Mouse (Mus musculus) heart, postnatal 0 days (tissue): ENCODE measurements at regions not wholly inside any gene's neighbourhood (a gene's known extent, or its start where the extent isn't known, plus 50 kb on each side); places are given as distances from the start of the nearest gene placed in this dataset.

Experiments used
- ATAC-seq: fragments of 200-750 bp; cut with Nextera tagmentation; 2 replicates; pipeline ENCODE4 v1.8.0; 2017; ENCODE audit warnings: low read depth, moderate number of reproducible peaks, moderate library complexity; ENCODE audit not compliant: insufficient read depth
- DNase-seq: peaks from one replicate; pipeline ENCODE4 v3.0.0-alpha.2; 2016; ENCODE audit warnings: low spot score
- H3K27ac ChIP-seq: fragments of 300-500 bp; sonication (generic); 2 replicates; pipeline ENCODE4 v1.5.1; 2014; ENCODE audit warnings: low read depth, mild to moderate bottlenecking
- H3K27me3 ChIP-seq: fragments of 300-500 bp; sonication (generic); 2 replicates; pipeline ENCODE4 v1.6.1; 2014; ENCODE audit warnings: low read length, mixed read lengths; ENCODE audit not compliant: control insufficient read depth, insufficient read depth
- H3K36me3 ChIP-seq: fragments of 300-500 bp; sonication (generic); replicated peaks from 2 replicates; pipeline ENCODE4 v1.6.1; 2014; ENCODE audit warnings: low read length, mixed read lengths; ENCODE audit not compliant: control insufficient read depth, insufficient read depth
- H3K4me1 ChIP-seq: fragments of 300-500 bp; sonication (generic); 2 replicates; pipeline ENCODE4 v1.6.1; 2014; ENCODE audit warnings: antibody characterized with exemption; ENCODE audit not compliant: control insufficient read depth, insufficient read depth
- H3K4me2 ChIP-seq: fragments of 300-500 bp; sonication (generic); 2 replicates; pipeline ENCODE4 v1.6.1; 2014; ENCODE audit warnings: low read depth, mild to moderate bottlenecking, low read length, moderate library complexity
- H3K4me3 ChIP-seq: fragments of 300-500 bp; sonication (generic); 2 replicates; pipeline ENCODE4 v1.5.1; 2014; ENCODE audit warnings: low read depth, low read length
- H3K9ac ChIP-seq: fragments of 300-500 bp; sonication (generic); replicated peaks from 2 replicates; pipeline ENCODE4 v1.6.1; 2014; ENCODE audit warnings: low read depth, low read length, mixed read lengths
- H3K9me3 ChIP-seq: fragments of 300-500 bp; sonication (generic); replicated peaks from 2 replicates; pipeline ENCODE4 v1.6.1; 2016; ENCODE audit warnings: low read length; ENCODE audit not compliant: control insufficient read depth
- CTCF ChIP-seq: IDR thresholded peaks from 2 replicates; pipeline ENCODE4 v1.5.1; 2016; ENCODE audit warnings: antibody characterized with exemption, control low read depth, low read depth
- EP300 ChIP-seq: IDR thresholded peaks from 2 replicates; pipeline ENCODE4 v1.6.1; 2016; ENCODE audit warnings: antibody characterized with exemption, low read depth
- WGBS: fragments of 180-500 bp; shearing (Covaris S2); extraction: QIAGEN DNeasy Blood & Tissue Kit; methylation state at CpG from one replicate; pipeline ENCODE4 v1.1.7; 2014; 5-methylcytosine and 5-hydroxymethylcytosine counted together

- 62% methylated on average over 22 of the region's 22 CpGs for WGBS
- TF ChIP-seq CTCF (no peak), EP300 (no peak)
- H3K27me3 ChIP-seq = no peaks in the 10 kb centered on the region
- no peak for DNase-seq
- ATAC-seq = no peak
- no peak overlapping the region for H3K27ac ChIP-seq
- no peaks in the 10 kb centered on the region for H3K4me1 ChIP-seq
- no peaks in the 10 kb centered on the region for H3K36me3 ChIP-seq
- H3K9ac ChIP-seq = no peak overlapping the region
- no peak overlapping the region for H3K4me2 ChIP-seq
- H3K9me3 ChIP-seq = no peaks in the 10 kb centered on the region
- H3K4me3 ChIP-seq = no peak overlapping the region
These were observed 492.3 kb downstream of the Fam19a5 start for GRCm38 (mm10) chr15:88036146-88037000.

- Histone ChIP-seq H3K36me3 (no peaks in the 10 kb centered on the region), H3K27ac (no peak overlapping the region), H3K4me2 (no peak overlapping the region), H3K9me3 (no peaks in the 10 kb centered on the region), H3K9ac (no peak overlapping the region), H3K4me1 (no peaks in the 10 kb centered on the region), H3K4me3 (no peak overlapping the region), H3K27me3 (no peaks in the 10 kb centered on the region)
- 72% methylated on average over 4 of the region's 4 CpGs for WGBS
- TF ChIP-seq CTCF (no peak), EP300 (no peak)
- no peak for DNase-seq
- no peak for ATAC-seq
These were observed 493.5 kb downstream of the Fam19a5 start for GRCm38 (mm10) chr15:88037606-88038005.

- Histone ChIP-seq H3K9ac (no peak overlapping the region), H3K36me3 (no peaks in the 10 kb centered on the region), H3K4me2 (no peak overlapping the region), H3K4me3 (no peak overlapping the region), H3K9me3 (no peaks in the 10 kb centered on the region), H3K27me3 (no peaks in the 10 kb centered on the region), H3K27ac (no peak overlapping the region), H3K4me1 (no peaks in the 10 kb centered on the region)
- ATAC-seq (no peak), DNase-seq (no peak)
- no peak for TF ChIP-seq CTCF
- no peak for TF ChIP-seq EP300
- 58% methylated on average over 2 of the region's 2 CpGs for WGBS
These were observed 498.7 kb downstream of the Fam19a5 start for GRCm38 (mm10) chr15:88042821-88043220.

- Histone ChIP-seq H3K4me3 (no peak overlapping the region), H3K27me3 (no peaks in the 10 kb centered on the region), H3K36me3 (no peaks in the 10 kb centered on the region), H3K27ac (no peak overlapping the region), H3K9ac (no peak overlapping the region), H3K4me2 (no peak overlapping the region), H3K9me3 (no peaks in the 10 kb centered on the region), H3K4me1 (no peaks in the 10 kb centered on the region)
- WGBS = 55% methylated on average over 4 of the region's 4 CpGs
- DNase-seq = no peak
- TF ChIP-seq CTCF (no peak), EP300 (no peak)
- ATAC-seq = no peak
These were observed 514.0 kb downstream of the Fam19a5 start for GRCm38 (mm10) chr15:88058071-88058470.

- H3K4me1 ChIP-seq = no peaks in the 10 kb centered on the region
- H3K9ac ChIP-seq = no peak overlapping the region
- no peak overlapping the region for H3K4me3 ChIP-seq
- no peaks in the 10 kb centered on the region for H3K9me3 ChIP-seq
- H3K27ac ChIP-seq = no peak overlapping the region
- WGBS = 63% methylated on average over 4 of the region's 4 CpGs
- no peak overlapping the region for H3K4me2 ChIP-seq
- H3K36me3 ChIP-seq = no peaks in the 10 kb centered on the region
- TF ChIP-seq CTCF = no peak
- TF ChIP-seq EP300 = no peak
- ATAC-seq = no peak
- no peak for DNase-seq
- H3K27me3 ChIP-seq = no peaks in the 10 kb centered on the region
These were observed 516.8 kb downstream of the Fam19a5 start for GRCm38 (mm10) chr15:88060935-88061334.

- Histone ChIP-seq H3K9ac (no peak overlapping the region), H3K36me3 (no peaks in the 10 kb centered on the region), H3K4me3 (no peak overlapping the region), H3K9me3 (no peaks in the 10 kb centered on the region), H3K4me2 (no peak overlapping the region), H3K4me1 (no peaks in the 10 kb centered on the region), H3K27ac (no peak overlapping the region), H3K27me3 (no peaks in the 10 kb centered on the region)
- DNase-seq (no peak), ATAC-seq (no peak)
- TF ChIP-seq EP300 = no peak
- no peak for TF ChIP-seq CTCF
- WGBS = 40% methylated on average over 5 of the region's 5 CpGs
These were observed 518.9 kb downstream of the Fam19a5 start for GRCm38 (mm10) chr15:88063041-88063440.
